Mouse (Mus musculus) ES-Bruce4 (cell line): Measurements from ENCODE around the gene Cmip.

Experiments
- CTCF ChIP-seq: IDR thresholded peaks from one replicate; pipeline ENCODE4 v1.8.1; 2011; ENCODE audit warnings: low read depth, low read length
- EP300 ChIP-seq: IDR thresholded peaks from 2 replicates; pipeline ENCODE4 v1.6.1; 2011; ENCODE audit warnings: low read depth, low read length; ENCODE audit not compliant: insufficient read depth
- POLR2A ChIP-seq: IDR thresholded peaks from one replicate; pipeline ENCODE4 v1.8.1; 2011; ENCODE audit warnings: low read length; ENCODE audit not compliant: insufficient read depth

- no peak for TF ChIP-seq CTCF
- TF ChIP-seq POLR2A: no peak
- no peak for TF ChIP-seq EP300
Observed at GRCm38 (mm10) chr8:117300188-117300587, 43.3 kb downstream of the Cmip start.
